13 mouse cellular contexts compared by ENCODE assay signal in genomic region chr7:45630064-45630907, GRCm38 (mm10). TPM values are rescaled to one million over a fixed set of nuclear protein-coding genes. Genes with fewer than 3 reads are reported as not detected.
DNase-seq lines count a peak whose midpoint lies in the region; ATAC-seq lines count a peak whose summit lies in the region.
"Had no signal": no experiment of that assay in that cellular context is flagged by ENCODE, and none has a peak within 500 bp of the region (broad histone marks: within the 10 kb centered on the region; RNA-seq: fewer than 3 reads in every experiment).

No protein-coding gene starts in this region.

- 64% methylated on average over 23 of the region's 23 CpGs for WGBS in heart, embryonic 13.5 days

- peaks cover 2% of the 10 kb centered on the region; the same call in 1 of the 2 replicates for H3K36me3 ChIP-seq in heart, embryonic 13.5 days
- H3K36me3 ChIP-seq: hindbrain, embryonic 15.5 days had no signal

- peak overlapping the region; percentile 7; the same call in 1 of the 2 replicates for H3K4me3 ChIP-seq in heart, embryonic 13.5 days
- H3K4me3 ChIP-seq: hindbrain, embryonic 15.5 days had no signal

- H3K9ac ChIP-seq in heart, embryonic 13.5 days: 0 out of 2 replicates have a peak overlapping the region, but pooled peaks have one; percentile 5
- H3K9ac ChIP-seq: hindbrain, embryonic 15.5 days had no signal

- H3K9me3 ChIP-seq in heart, embryonic 13.5 days: no peaks in the 10 kb centered on the region
- H3K9me3 ChIP-seq: hindbrain, embryonic 15.5 days had no signal

- 0 out of 2 replicates have a peak overlapping the region, but pooled peaks have one; percentile 12 for H3K27ac ChIP-seq in heart, embryonic 13.5 days (replicated peaks)
- H3K27ac ChIP-seq: hindbrain, embryonic 15.5 days had no signal

- no peak for ATAC-seq in heart, embryonic 13.5 days (ENCODE audit: extremely low read depth, insufficient number of reproducible peaks, low FRiP score, low TSS enrichment)

- H3K4me1 ChIP-seq in heart, embryonic 13.5 days: peaks cover 30% of the 10 kb centered on the region

- peak; percentile 61 for DNase-seq in cerebellum, adult 11-12 months
- no peak for DNase-seq in cerebellum, adult 9-10 months
- peak; percentile 36 for DNase-seq in kidney, postnatal 10 days
- DNase-seq in kidney, adult 9 months: no peak
- peak; percentile 63 for DNase-seq in lung, postnatal 36 days
- DNase-seq in thymus, postnatal 36 days: no peak
- DNase-seq in urinary bladder, postnatal 14 days (ENCODE audit: low spot score): no peak
- DNase-seq: adrenal gland, postnatal 10 days; embryo, embryonic 11 days had no signal

- H3K4me2 ChIP-seq in heart, embryonic 13.5 days: peak overlapping the region; percentile 95
- H3K4me2 ChIP-seq: hindbrain, embryonic 15.5 days had no signal

- H3K27me3 ChIP-seq in heart, embryonic 13.5 days (replicated peaks): peaks cover 53% of the 10 kb centered on the region

RNA-seq across cellular contexts. Expression of gene Rasip1, which starts 3.0 kb away (rescaled TPM):
- 17.1 and 18.9 TPM in 2 replicates for polyA plus RNA-seq in heart, embryonic 13.5 days (2015; fragmentation: Nextera tagmentation; extraction: Ambion mirVana)

RNA-seq across cellular contexts. Expression of gene Izumo1, which starts 8.7 kb away (rescaled TPM):
- polyA plus RNA-seq in heart, embryonic 13.5 days (2015; fragmentation: Nextera tagmentation; extraction: Ambion mirVana): 0.11 and 0.19 TPM in 2 replicates

RNA-seq across cellular contexts. Expression of gene Mamstr, which starts 9.5 kb away (rescaled TPM):
- 3.3 and 5.0 TPM in 2 replicates for polyA plus RNA-seq in heart, embryonic 13.5 days (2015; fragmentation: Nextera tagmentation; extraction: Ambion mirVana)

RNA-seq across cellular contexts. Expression of gene Fut1, which starts 13.2 kb away (rescaled TPM):
- not detected in 2 replicates for polyA plus RNA-seq in heart, embryonic 13.5 days (2015; fragmentation: Nextera tagmentation; extraction: Ambion mirVana)
- polyA plus RNA-seq: hindbrain, embryonic 15.5 days; liver, embryonic 16.5 days; urinary bladder, adult 2 months had no signal

RNA-seq across cellular contexts. Expression of gene Fgf21, which starts 15.0 kb away (rescaled TPM):
- polyA plus RNA-seq in heart, embryonic 13.5 days (2015; fragmentation: Nextera tagmentation; extraction: Ambion mirVana): not detected in 2 replicates
- polyA plus RNA-seq: hindbrain, embryonic 15.5 days; liver, embryonic 16.5 days; urinary bladder, adult 2 months had no signal

Comparison
In these comparisons a context has a peak if more than half of its experiments do, and no peak if none do; other contexts are left out.
1. DNase-seq: peak in cerebellum, adult 11-12 months (single experiment), kidney, postnatal 10 days (single experiment) and lung, postnatal 36 days (single experiment); none in cerebellum, adult 9-10 months (single experiment), kidney, adult 9 months (single experiment), thymus, postnatal 36 days (0 of 2) and urinary bladder, postnatal 14 days (single experiment).